Mouse (Mus musculus) ES-E14 (cell line): ENCODE data around the gene Sh3bp4.

Experiments
- CHD2 ChIP-seq: IDR thresholded peaks from 2 replicates; pipeline ENCODE4 v1.6.1; 2014; ENCODE audit warnings: mild to moderate bottlenecking, low read depth, low read length, inconsistent platforms
- HCFC1 ChIP-seq: IDR thresholded peaks from 2 replicates; pipeline ENCODE4 v1.6.1; 2012; ENCODE audit warnings: low read length, inconsistent platforms, borderline replicate concordance; ENCODE audit not compliant: insufficient read depth
- MAFK ChIP-seq: IDR thresholded peaks from 2 replicates; pipeline ENCODE4 v1.6.1; 2014; ENCODE audit warnings: mild to moderate bottlenecking, low read depth, low read length, inconsistent platforms; ENCODE audit not compliant: insufficient read depth
- ZC3H11A ChIP-seq: IDR thresholded peaks from 2 replicates; pipeline ENCODE4 v1.6.1; 2012; ENCODE audit warnings: low read depth, mild to moderate bottlenecking, inconsistent platforms, low read length, borderline replicate concordance
- ZNF384 ChIP-seq: IDR thresholded peaks from 2 replicates; pipeline ENCODE4 v1.6.1; 2012; ENCODE audit warnings: low read depth, low read length, inconsistent platforms

GRCm38 (mm10) chr1:89093696-89094095 is 23.5 kb downstream of the Sh3bp4 start:
- TF ChIP-seq ZC3H11A (no peak), CHD2 (no peak), MAFK (no peak), HCFC1 (no peak), ZNF384 (no peak)
